Mouse (Mus musculus): ENCODE measurements around the gene Abca7. TPM values are rescaled to one million over a fixed set of nuclear protein-coding genes. Genes with fewer than 3 reads are reported as not detected.
"Not testable (repeated sequence)": the region's sequence is repeated elsewhere in the genome, so short reads cannot be mapped to it uniquely, and the experiment has no call there.

The Abca7 gene
- polyA plus RNA-seq, 1 experiment from 2014 or later = 3.0 TPM

GRCm38 (mm10) chr10:80044087-80044486 lies 47.8 kb downstream of the Abca7 start:
- Histone ChIP-seq H3K36me3 (no peaks in the 10 kb centered on the region), H3K9me3 (no peaks in the 10 kb centered on the region), H3K4me1 (replicated peaks) (peaks cover 14% of the 10 kb centered on the region), H3K9ac (0 out of 2 replicates have a peak overlapping the region, but pooled peaks have one; percentile 23), H3K4me2 (replicated peaks) (no peak overlapping the region), H3K27ac (no peak overlapping the region), H3K27me3 (replicated peaks) (no peaks in the 10 kb centered on the region), H3K4me3 (replicated peaks) (no peak overlapping the region)
- ATAC-seq = no peak
- WGBS = 69% methylated on average over 4 of the region's 4 CpGs

- H3K36me3 ChIP-seq; H3K4me2 ChIP-seq (replicated peaks); H3K9me3 ChIP-seq; H3K27me3 ChIP-seq (replicated peaks); ATAC-seq; H3K27ac ChIP-seq; H3K4me3 ChIP-seq (replicated peaks); H3K9ac ChIP-seq: not testable (repeated sequence)
- WGBS = 77% methylated on average over 4 of the region's 4 CpGs
- H3K4me1 ChIP-seq (replicated peaks) = peaks cover 14% of the 10 kb centered on the region
Measured at GRCm38 (mm10) chr10:80045364-80045763, 49.1 kb downstream of the Abca7 start.

- Histone ChIP-seq H3K27ac (no peak overlapping the region), H3K9me3 (no peaks in the 10 kb centered on the region), H3K36me3 (no peaks in the 10 kb centered on the region), H3K4me2 (replicated peaks) (no peak overlapping the region), H3K27me3 (replicated peaks) (no peaks in the 10 kb centered on the region), H3K9ac (no peak overlapping the region), H3K4me3 (replicated peaks) (no peak overlapping the region), H3K4me1 (replicated peaks) (peaks cover 17% of the 10 kb centered on the region)
- ATAC-seq = no peak
- 87% methylated on average over 5 of the region's 5 CpGs for WGBS
Measured at GRCm38 (mm10) chr10:80045766-80046165, 49.5 kb downstream of the Abca7 start.

GRCm38 (mm10) chr10:80047041-80047565 lies 50.8 kb downstream of the Abca7 start, which contains the start of gene Gpx4:
Gene Gpx4 (plus strand): TSS chr10:80047166.
- Histone ChIP-seq H3K9me3 (no peaks in the 10 kb centered on the region), H3K4me2 (replicated peaks) (no peak within 1 kb of the TSS), H3K9ac (no peak within 1 kb of the TSS), H3K4me1 (replicated peaks) (peaks cover 30% of the 10 kb centered on the region), H3K4me3 (replicated peaks) (no peak within 1 kb of the TSS), H3K36me3 (no peaks in the 10 kb centered on the region), H3K27ac (peak within 1 kb of the TSS; percentile 40), H3K27me3 (replicated peaks) (no peaks in the 10 kb centered on the region)
- 58% methylated on average over 9 of the region's 9 CpGs for WGBS
- ATAC-seq = no peak

GRCm38 (mm10) chr10:80048396-80048795 lies 52.1 kb downstream of the Abca7 start:
- no peak for ATAC-seq
- H3K9ac ChIP-seq = no peak overlapping the region
- H3K4me2 ChIP-seq (replicated peaks) = no peak overlapping the region
- H3K27me3 ChIP-seq (replicated peaks) = no peaks in the 10 kb centered on the region
- peak overlapping the region; percentile 3; the same call in 1 of the 2 replicates for H3K27ac ChIP-seq
- 38% methylated on average over 5 of the region's 5 CpGs for WGBS
- no peaks in the 10 kb centered on the region for H3K36me3 ChIP-seq
- peaks cover 36% of the 10 kb centered on the region for H3K4me1 ChIP-seq (replicated peaks)
- H3K9me3 ChIP-seq = no peaks in the 10 kb centered on the region
- no peak overlapping the region for H3K4me3 ChIP-seq (replicated peaks)

GRCm38 (mm10) chr10:80048834-80049233 lies 52.5 kb downstream of the Abca7 start:
- no peaks in the 10 kb centered on the region for H3K36me3 ChIP-seq
- no peak overlapping the region for H3K9ac ChIP-seq
- no peaks in the 10 kb centered on the region for H3K27me3 ChIP-seq (replicated peaks)
- no peak for ATAC-seq
- H3K27ac ChIP-seq = peak overlapping the region; percentile 3; the same call in 1 of the 2 replicates
- H3K4me2 ChIP-seq (replicated peaks) = no peak overlapping the region
- H3K4me1 ChIP-seq (replicated peaks) = peaks cover 36% of the 10 kb centered on the region
- WGBS = 53% methylated on average over 3 of the region's 3 CpGs
- no peak overlapping the region for H3K4me3 ChIP-seq (replicated peaks)
- H3K9me3 ChIP-seq = no peaks in the 10 kb centered on the region

GRCm38 (mm10) chr10:80050244-80050643 lies 54.0 kb downstream of the Abca7 start:
- no peak overlapping the region for H3K4me2 ChIP-seq (replicated peaks)

GRCm38 (mm10) chr10:80050885-80051617 lies 54.8 kb downstream of the Abca7 start:
- Histone ChIP-seq H3K9ac (no peak overlapping the region), H3K36me3 (peaks cover 2% of the 10 kb centered on the region; the same call in 1 of the 2 replicates), H3K27me3 (replicated peaks) (no peaks in the 10 kb centered on the region), H3K27ac (peak overlapping the region; percentile 82), H3K9me3 (no peaks in the 10 kb centered on the region), H3K4me3 (replicated peaks) (no peak overlapping the region), H3K4me2 (replicated peaks) (no peak overlapping the region), H3K4me1 (replicated peaks) (peaks cover 45% of the 10 kb centered on the region)
- ATAC-seq = no peak
- 34% methylated on average over 15 of the region's 15 CpGs for WGBS

More at GRCm38 (mm10) chr10:80050244-80050643, 54.0 kb downstream of the Abca7 start:
- Histone ChIP-seq H3K4me3 (replicated peaks) (no peak overlapping the region), H3K27ac (peak overlapping the region; percentile 33; the same call in 1 of the 2 replicates), H3K9me3 (no peaks in the 10 kb centered on the region), H3K27me3 (replicated peaks) (no peaks in the 10 kb centered on the region), H3K4me1 (replicated peaks) (peaks cover 40% of the 10 kb centered on the region), H3K36me3 (no peaks in the 10 kb centered on the region), H3K9ac (no peak overlapping the region)
- 48% methylated on average over 6 of the region's 6 CpGs for WGBS
- no peak for ATAC-seq

GRCm38 (mm10) chr10:80051618-80052373 lies 55.5 kb downstream of the Abca7 start:
- Histone ChIP-seq H3K36me3 (peaks cover 6% of the 10 kb centered on the region; the same call in 1 of the 2 replicates), H3K4me1 (replicated peaks) (peaks cover 47% of the 10 kb centered on the region), H3K4me3 (replicated peaks) (no peak overlapping the region), H3K9ac (0 out of 2 replicates have a peak overlapping the region, but pooled peaks have one; percentile 17), H3K27ac (peak overlapping the region; percentile 82), H3K4me2 (replicated peaks) (peak overlapping the region; percentile 6; the same call in 1 of the 2 replicates), H3K9me3 (no peaks in the 10 kb centered on the region), H3K27me3 (replicated peaks) (no peaks in the 10 kb centered on the region)
- peak; percentile 19 for ATAC-seq
- 27% methylated on average over 13 of the region's 14 CpGs for WGBS

GRCm38 (mm10) chr10:80052374-80052764 lies 56.1 kb downstream of the Abca7 start:
- no peak overlapping the region for H3K4me3 ChIP-seq (replicated peaks)
- ATAC-seq = no peak
- H3K4me2 ChIP-seq (replicated peaks) = no peak overlapping the region; the same call in 1 of the 2 replicates
- H3K4me1 ChIP-seq (replicated peaks) = peaks cover 48% of the 10 kb centered on the region
- H3K9ac ChIP-seq = 0 out of 2 replicates have a peak overlapping the region, but pooled peaks have one; percentile 17
- peak overlapping the region; percentile 82 for H3K27ac ChIP-seq
- no peaks in the 10 kb centered on the region for H3K9me3 ChIP-seq
- H3K36me3 ChIP-seq = peaks cover 11% of the 10 kb centered on the region
- no peaks in the 10 kb centered on the region for H3K27me3 ChIP-seq (replicated peaks)
- 85% methylated on average over 5 of the region's 5 CpGs for WGBS

GRCm38 (mm10) chr10:80053259-80053780 lies 57.0 kb downstream of the Abca7 start:
- Histone ChIP-seq H3K9me3 (no peaks in the 10 kb centered on the region), H3K4me1 (replicated peaks) (peaks cover 40% of the 10 kb centered on the region), H3K27me3 (replicated peaks) (no peaks in the 10 kb centered on the region), H3K9ac (peak overlapping the region; percentile 86), H3K4me3 (replicated peaks) (peak overlapping the region; percentile 81), H3K4me2 (replicated peaks) (peak overlapping the region; percentile 77), H3K27ac (peak overlapping the region; percentile 96), H3K36me3 (peaks cover 21% of the 10 kb centered on the region)
- under 1% methylated on average over 47 of the region's 47 CpGs for WGBS
- peak; percentile 93 for ATAC-seq

All from intestine, embryonic 15.5 days (tissue).